Mouse (Mus musculus): ENCODE data around the gene Misp.
A peak's percentile ranks its signal among the peaks of the same experiment; 100 is the strongest.

Misp gene

GRCm38 (mm10) chr10:79856280-79856679, 35.5 kb downstream of the Misp start:
- DNase-seq: no peak

- no peak for DNase-seq
Measured at GRCm38 (mm10) chr10:79856704-79857451, 36.1 kb downstream of the Misp start.

- peak; percentile 78 to 80 for DNase-seq
Measured at GRCm38 (mm10) chr10:79857452-79857811, 36.6 kb downstream of the Misp start.

GRCm38 (mm10) chr10:79857894-79858293, 37.1 kb downstream of the Misp start:
- DNase-seq: no peak

- peak in 1 of 2 experiments; percentile 67 for DNase-seq
Measured at GRCm38 (mm10) chr10:79858416-79859074, 37.8 kb downstream of the Misp start.

- DNase-seq: no peak
Measured at GRCm38 (mm10) chr10:79859116-79859515, 38.3 kb downstream of the Misp start.

- no peak for DNase-seq
Measured at GRCm38 (mm10) chr10:79860079-79860911, 39.5 kb downstream of the Misp start.

GRCm38 (mm10) chr10:79861230-79862048, 40.6 kb downstream of the Misp start:
- peak; percentile 74 to 80 for DNase-seq

GRCm38 (mm10) chr10:79862049-79862788, 41.4 kb downstream of the Misp start:
- DNase-seq: no peak

GRCm38 (mm10) chr10:79862925-79863324, 42.1 kb downstream of the Misp start:
- DNase-seq: no peak

GRCm38 (mm10) chr10:79864351-79865188, 43.8 kb downstream of the Misp start:
- no peak for DNase-seq

GRCm38 (mm10) chr10:79865189-79865601, 44.4 kb downstream of the Misp start:
- DNase-seq: no peak

GRCm38 (mm10) chr10:79865801-79866295, 45.1 kb downstream of the Misp start:
- peak; percentile 66 to 73 for DNase-seq

- DNase-seq: no peak
Measured at GRCm38 (mm10) chr10:79866601-79867000, 45.8 kb downstream of the Misp start.

- no peak for DNase-seq
Measured at GRCm38 (mm10) chr10:79871845-79872244, 51.1 kb downstream of the Misp start.

GRCm38 (mm10) chr10:79872862-79873261, 52.1 kb downstream of the Misp start:
- no peak for DNase-seq

- DNase-seq: no peak
Measured at GRCm38 (mm10) chr10:79873313-79873712, 52.5 kb downstream of the Misp start.

- no peak for DNase-seq
Measured at GRCm38 (mm10) chr10:79873715-79874289, 53.0 kb downstream of the Misp start.

GRCm38 (mm10) chr10:79874290-79874862, 53.6 kb downstream of the Misp start, which contains the start of the genes Prtn3 and Plppr3:
Gene Prtn3 (plus strand): TSS chr10:79874476.
Gene Plppr3 (minus strand): TSS chr10:79874634.
- DNase-seq: no peak

GRCm38 (mm10) chr10:79877174-79877573, 56.4 kb downstream of the Misp start:
- DNase-seq: no peak
